Mouse (Mus musculus): Measurements from ENCODE around the gene Btbd17. TPM values are rescaled to one million over a fixed set of nuclear protein-coding genes. Genes with fewer than 3 reads are reported as not detected.

Gene Btbd17
- polyA plus RNA-seq, 1 experiment = not detected

- Histone ChIP-seq H3K4me1 (ENCODE audit: control insufficient read depth, insufficient read depth, low read length) (no peaks in the 10 kb centered on the region), H3K4me3 (ENCODE audit: insufficient read depth, low read length) (no peak overlapping the region), H3K27ac (ENCODE audit: insufficient read depth, low read length) (no peak overlapping the region)
- TF ChIP-seq POLR2A (IDR thresholded peaks at IDR 0.05; ENCODE audit: low read depth, low read length) (no peak), CTCF (IDR thresholded peaks at IDR 0.05; ENCODE audit: borderline replicate concordance, insufficient read depth, low read length) (no peak)
Measured at GRCm38 (mm10) chr11:114780076-114780475, 15.7 kb downstream of the Btbd17 start.

DNA sequence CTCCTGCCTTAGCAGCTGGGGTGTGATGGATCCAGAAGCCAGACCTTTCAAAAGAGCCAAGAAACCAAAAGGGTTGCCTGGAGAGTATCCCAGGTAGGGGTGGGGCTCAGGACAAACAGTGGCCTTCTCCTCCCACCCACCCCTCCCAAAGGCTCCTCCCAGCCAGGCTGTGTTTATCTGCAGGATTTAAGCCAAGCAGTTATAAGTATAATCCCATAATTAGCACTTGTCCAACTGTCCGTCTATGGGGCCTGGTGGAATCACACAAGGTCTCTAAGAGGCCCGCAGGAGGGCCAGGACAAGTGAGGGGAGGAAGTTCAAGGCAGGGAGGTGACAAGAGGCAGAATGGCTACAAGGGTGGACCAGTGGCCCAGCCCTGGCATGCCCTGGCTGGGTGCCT, 23.8 kb downstream of the Btbd17 start:
- no peak for TF ChIP-seq POLR2A (IDR thresholded peaks at IDR 0.05; ENCODE audit: low read depth, low read length)
- TF ChIP-seq CTCF (IDR thresholded peaks at IDR 0.05; ENCODE audit: borderline replicate concordance, insufficient read depth, low read length) = no peak
- no peak overlapping the region for H3K27ac ChIP-seq (ENCODE audit: insufficient read depth, low read length)

GRCm38 (mm10) chr11:114769911-114770310, 25.8 kb downstream of the Btbd17 start:
- H3K4me3 ChIP-seq (ENCODE audit: insufficient read depth, low read length) = no peak overlapping the region
- H3K27ac ChIP-seq (ENCODE audit: insufficient read depth, low read length) = no peak overlapping the region
- no peaks in the 10 kb centered on the region for H3K4me1 ChIP-seq (ENCODE audit: control insufficient read depth, insufficient read depth, low read length)
- TF ChIP-seq POLR2A (IDR thresholded peaks at IDR 0.05; ENCODE audit: low read depth, low read length) = no peak
- TF ChIP-seq CTCF (IDR thresholded peaks at IDR 0.05; ENCODE audit: borderline replicate concordance, insufficient read depth, low read length) = no peak

More for the DNA sequence above, 23.8 kb downstream of the Btbd17 start:
- no peaks in the 10 kb centered on the region for H3K4me1 ChIP-seq (ENCODE audit: control insufficient read depth, insufficient read depth, low read length)
- no peak overlapping the region for H3K4me3 ChIP-seq (ENCODE audit: insufficient read depth, low read length)

- Histone ChIP-seq H3K4me3 (ENCODE audit: insufficient read depth, low read length) (peak within 1 kb of the TSS; percentile 43), H3K4me1 (ENCODE audit: control insufficient read depth, insufficient read depth, low read length) (no peaks in the 10 kb centered on the region), H3K27ac (ENCODE audit: insufficient read depth, low read length) (no peak within 1 kb of the TSS)
- TF ChIP-seq CTCF (IDR thresholded peaks at IDR 0.05; ENCODE audit: borderline replicate concordance, insufficient read depth, low read length) (no peak), POLR2A (IDR thresholded peaks at IDR 0.05; ENCODE audit: low read depth, low read length) (no peak)
Measured at GRCm38 (mm10) chr11:114764820-114765818, 30.6 kb downstream of the Btbd17 start, which contains the start of gene Kif19a. Gene Kif19a (plus strand): TSS chr11:114765388.

GRCm38 (mm10) chr11:114747564-114748138, 48.1 kb downstream of the Btbd17 start:
- Histone ChIP-seq H3K4me1 (ENCODE audit: control insufficient read depth, insufficient read depth, low read length) (no peaks in the 10 kb centered on the region), H3K27ac (ENCODE audit: insufficient read depth, low read length) (no peak overlapping the region), H3K4me3 (ENCODE audit: insufficient read depth, low read length) (no peak overlapping the region)
- TF ChIP-seq POLR2A (IDR thresholded peaks at IDR 0.05; ENCODE audit: low read depth, low read length) = no peak
- no peak for TF ChIP-seq CTCF (IDR thresholded peaks at IDR 0.05; ENCODE audit: borderline replicate concordance, insufficient read depth, low read length)

GRCm38 (mm10) chr11:114745134-114745533, 50.6 kb downstream of the Btbd17 start:
- Histone ChIP-seq H3K4me3 (ENCODE audit: insufficient read depth, low read length) (no peak overlapping the region), H3K4me1 (ENCODE audit: control insufficient read depth, insufficient read depth, low read length) (no peaks in the 10 kb centered on the region), H3K27ac (ENCODE audit: insufficient read depth, low read length) (no peak overlapping the region)
- no peak for TF ChIP-seq POLR2A (IDR thresholded peaks at IDR 0.05; ENCODE audit: low read depth, low read length)
- TF ChIP-seq CTCF (IDR thresholded peaks at IDR 0.05; ENCODE audit: borderline replicate concordance, insufficient read depth, low read length) = peak; percentile 97

- H3K4me1 ChIP-seq (ENCODE audit: control insufficient read depth, insufficient read depth, low read length) = no peaks in the 10 kb centered on the region
- TF ChIP-seq CTCF (IDR thresholded peaks at IDR 0.05; ENCODE audit: borderline replicate concordance, insufficient read depth, low read length) = no peak
- TF ChIP-seq POLR2A (IDR thresholded peaks at IDR 0.05; ENCODE audit: low read depth, low read length) = no peak
- H3K27ac ChIP-seq (ENCODE audit: insufficient read depth, low read length) = no peak overlapping the region
- no peak overlapping the region for H3K4me3 ChIP-seq (ENCODE audit: insufficient read depth, low read length)
Measured at GRCm38 (mm10) chr11:114741451-114741850, 54.3 kb downstream of the Btbd17 start.

Other genes with a start within 250 kb of the Btbd17 start
- 1,513 and 1,676 TPM in 2 replicates for gene Rpl38, start 127.4 kb downstream of the Btbd17 start, polyA plus RNA-seq (2011; ENCODE audit: insufficient read length, low read depth, missing spikeins)
- 26.9 and 28.0 TPM in 2 replicates for gene Ttyh2, start 120.5 kb downstream of the Btbd17 start, polyA plus RNA-seq (2011; ENCODE audit: insufficient read length, low read depth, missing spikeins)
- 0.61 and 0.70 TPM in 2 replicates for gene Dnaic2, start 68.5 kb downstream of the Btbd17 start, polyA plus RNA-seq (2011; ENCODE audit: insufficient read length, low read depth, missing spikeins)
- not detected in 2 replicates for gene Kif19a, start 30.6 kb downstream of the Btbd17 start, polyA plus RNA-seq (2011; ENCODE audit: insufficient read length, low read depth, missing spikeins)
- not detected in 2 replicates for gene Gpr142, start 3.0 kb upstream of the Btbd17 start, polyA plus RNA-seq (2011; ENCODE audit: insufficient read length, low read depth, missing spikeins)
- gene Gprc5c, start 55.2 kb upstream of the Btbd17 start, polyA plus RNA-seq (2011; ENCODE audit: insufficient read length, low read depth, missing spikeins) = 6.4 and 9.2 TPM in 2 replicates
- 0.84 TPM in 1 of 2 replicates, not detected in the other for gene Cd300a, start 94.1 kb upstream of the Btbd17 start, polyA plus RNA-seq (2011; ENCODE audit: insufficient read length, low read depth, missing spikeins)
- 0.48 and 1.1 TPM in 2 replicates for gene Cd300lb, start 138.4 kb upstream of the Btbd17 start, polyA plus RNA-seq (2011; ENCODE audit: insufficient read length, low read depth, missing spikeins)
- gene Cd300c, start 173.2 kb upstream of the Btbd17 start, polyA plus RNA-seq (2011; ENCODE audit: insufficient read length, low read depth, missing spikeins) = not detected in 2 replicates
- 0.18 and 0.58 TPM in 2 replicates for gene Cd300ld, start 194.0 kb upstream of the Btbd17 start, polyA plus RNA-seq (2011; ENCODE audit: insufficient read length, low read depth, missing spikeins)
- gene Cd300c2, start 205.9 kb upstream of the Btbd17 start, polyA plus RNA-seq (2011; ENCODE audit: insufficient read length, low read depth, missing spikeins) = 0.67 TPM in 1 of 2 replicates, not detected in the other
- not detected in 2 replicates for gene Cd300ld2, start 220.2 kb upstream of the Btbd17 start, polyA plus RNA-seq (2011; ENCODE audit: insufficient read length, low read depth, missing spikeins)
- gene Cd300ld4, start 231.1 kb upstream of the Btbd17 start, polyA plus RNA-seq (2011; ENCODE audit: insufficient read length, low read depth, missing spikeins) = not detected in 2 replicates
- gene Cd300ld5, start 241.8 kb upstream of the Btbd17 start, polyA plus RNA-seq (2011; ENCODE audit: insufficient read length, low read depth, missing spikeins) = not detected in 2 replicates